Mouse (Mus musculus): Measurements from ENCODE around the gene BC004004.
"Not testable (repeated sequence)": the region's sequence is repeated elsewhere in the genome, so short reads cannot be mapped to it uniquely, and the experiment has no call there.

BC004004 gene

GRCm38 (mm10) chr17:29261603-29262258, 6.9 kb upstream of the BC004004 start:
- no peak for DNase-seq

GRCm38 (mm10) chr17:29262259-29262649, 6.3 kb upstream of the BC004004 start:
- DNase-seq = no peak

GRCm38 (mm10) chr17:29263417-29263816, 5.2 kb upstream of the BC004004 start:
- no peak for DNase-seq

- DNase-seq = peak; percentile 77 to 91
Observed at GRCm38 (mm10) chr17:29263840-29264633, 4.6 kb upstream of the BC004004 start, which contains the start of gene Ppil1. Gene Ppil1, minus strand, starts transcription at chr17:29264186.

- no peak for DNase-seq
Observed at GRCm38 (mm10) chr17:29264760-29265159, 3.8 kb upstream of the BC004004 start.

GRCm38 (mm10) chr17:29267040-29267439, 1.5 kb upstream of the BC004004 start:
- DNase-seq = not testable (repeated sequence)

- DNase-seq = peak in 1 of 2 experiments; percentile 39
Observed at GRCm38 (mm10) chr17:29267931-29268681, 482 bp upstream of the BC004004 start.

DNA sequence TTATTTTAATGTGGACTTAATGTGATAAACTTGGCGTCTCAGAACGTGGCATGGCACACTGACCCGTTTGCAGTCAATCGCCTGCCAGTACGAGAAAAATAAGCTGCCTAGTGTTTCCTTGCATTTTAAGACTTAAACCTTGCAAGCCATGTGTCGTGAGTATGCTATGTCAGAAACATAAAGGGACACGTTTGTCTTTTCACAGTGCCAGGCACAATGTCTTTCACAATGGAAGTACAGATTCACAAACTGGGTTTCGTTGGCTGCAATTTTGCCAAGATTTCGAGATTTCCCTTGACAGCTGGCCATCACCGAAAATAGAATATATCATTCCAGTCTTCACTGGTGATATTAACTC, 740 bp downstream of the BC004004 start:
- no peak for DNase-seq

DNA sequence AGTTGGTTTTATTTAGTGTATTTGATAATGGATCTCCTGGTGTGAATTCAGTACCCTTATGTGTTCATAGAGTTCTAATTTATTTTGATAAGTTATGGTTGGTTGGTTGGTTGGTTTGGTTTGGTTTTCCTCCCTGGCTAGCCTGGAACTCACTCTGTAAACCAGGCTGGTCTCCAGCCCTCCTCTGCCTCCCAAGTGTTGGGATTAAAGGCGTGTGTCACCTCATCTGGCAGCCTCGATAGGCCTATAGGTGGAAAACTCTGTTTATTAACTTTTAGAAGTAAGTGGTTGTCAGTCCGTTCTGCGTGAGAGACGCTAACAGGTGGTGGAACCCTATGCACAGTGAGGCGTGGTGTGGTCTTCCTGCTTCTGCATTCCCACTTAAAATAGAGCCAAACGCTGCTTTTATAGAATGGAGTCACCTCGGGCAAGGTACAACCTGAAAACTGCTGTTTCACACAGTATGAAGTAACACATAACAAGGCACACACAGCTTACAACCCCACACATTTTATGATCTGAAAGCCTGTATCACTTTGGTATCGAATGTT, 1.6 kb downstream of the BC004004 start:
- no peak for DNase-seq

DNA sequence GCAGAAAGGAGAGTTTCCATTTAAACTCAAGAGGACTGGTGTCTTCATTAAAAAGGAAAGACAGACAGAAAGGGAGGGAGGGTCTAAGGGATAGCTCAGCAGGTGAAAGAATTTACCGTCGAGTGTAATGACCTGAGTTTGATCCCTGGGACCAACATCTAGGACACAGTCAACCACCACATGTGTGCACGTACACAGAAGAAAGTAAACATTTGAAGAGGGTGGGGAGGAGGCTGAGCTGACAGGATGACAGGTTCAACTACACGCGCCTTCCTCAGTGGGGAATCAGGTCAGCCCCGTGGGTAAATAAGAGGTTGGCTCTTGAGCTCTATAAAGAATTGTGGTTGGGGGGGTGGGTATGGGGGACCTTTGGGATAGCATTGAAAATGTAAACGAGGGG, 4.6 kb downstream of the BC004004 start:
- no peak for DNase-seq

GRCm38 (mm10) chr17:29273889-29274288, 5.3 kb downstream of the BC004004 start:
- DNase-seq = peak; percentile 90 to 94

GRCm38 (mm10) chr17:29280422-29280821, 11.8 kb downstream of the BC004004 start:
- DNase-seq = no peak

DNA sequence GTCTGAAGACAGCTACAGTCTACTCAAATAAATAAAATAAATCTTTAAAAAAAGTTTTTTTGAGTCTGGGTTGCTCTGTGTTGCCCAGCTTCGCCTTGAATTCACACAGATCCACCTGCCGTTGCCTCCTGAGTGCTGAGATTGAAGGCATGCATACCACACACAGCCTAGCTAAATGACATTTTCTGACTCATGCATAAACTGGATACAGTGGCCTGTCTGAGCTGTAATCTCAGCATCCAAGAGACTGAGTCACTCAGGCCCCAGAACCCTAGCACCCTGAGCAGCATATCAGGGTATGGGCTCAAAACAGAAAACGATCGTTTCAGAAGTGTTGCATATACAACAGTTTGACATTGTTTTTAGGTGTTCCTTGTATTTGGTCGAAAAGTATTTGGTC, 13.0 kb downstream of the BC004004 start:
- no peak for DNase-seq

DNA sequence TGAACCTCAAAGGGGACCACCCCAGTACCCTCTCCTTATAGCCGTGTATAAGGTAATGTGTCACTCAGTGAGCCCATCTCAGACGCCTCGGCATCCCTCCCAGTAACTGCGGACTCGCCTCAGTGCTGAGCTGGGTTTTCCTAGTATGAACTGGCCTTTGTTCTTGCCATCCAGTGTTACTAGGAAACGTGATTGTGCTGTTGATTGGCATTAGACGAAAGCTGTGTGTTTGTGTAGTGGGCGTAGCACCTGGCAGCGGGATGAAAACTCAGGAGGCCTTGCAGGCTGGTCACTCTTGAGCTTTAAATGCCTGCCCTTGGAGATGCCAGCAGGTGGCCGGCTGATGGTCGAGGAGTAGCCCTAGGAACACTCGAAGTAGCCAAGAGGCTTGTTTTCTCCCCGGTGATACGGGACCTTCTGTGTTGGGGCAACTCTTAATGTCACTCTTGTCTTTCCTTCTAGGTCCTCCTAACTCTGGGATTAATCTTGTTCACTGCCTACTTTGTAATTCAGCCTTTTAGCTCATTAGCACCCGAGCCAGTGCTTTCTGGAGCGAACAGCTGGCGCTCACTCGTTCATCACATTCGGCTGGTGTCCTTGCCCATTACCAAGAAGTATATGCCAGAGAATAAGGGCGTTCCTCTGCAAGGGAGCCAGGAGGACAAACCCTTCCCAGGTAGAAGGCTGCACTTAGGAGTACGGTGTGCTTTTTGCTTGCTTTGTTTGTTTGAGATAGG, 13.8 kb downstream of the BC004004 start:
- DNase-seq = no peak

GRCm38 (mm10) chr17:29291793-29292192, 23.2 kb downstream of the BC004004 start:
- DNase-seq = no peak

DNA sequence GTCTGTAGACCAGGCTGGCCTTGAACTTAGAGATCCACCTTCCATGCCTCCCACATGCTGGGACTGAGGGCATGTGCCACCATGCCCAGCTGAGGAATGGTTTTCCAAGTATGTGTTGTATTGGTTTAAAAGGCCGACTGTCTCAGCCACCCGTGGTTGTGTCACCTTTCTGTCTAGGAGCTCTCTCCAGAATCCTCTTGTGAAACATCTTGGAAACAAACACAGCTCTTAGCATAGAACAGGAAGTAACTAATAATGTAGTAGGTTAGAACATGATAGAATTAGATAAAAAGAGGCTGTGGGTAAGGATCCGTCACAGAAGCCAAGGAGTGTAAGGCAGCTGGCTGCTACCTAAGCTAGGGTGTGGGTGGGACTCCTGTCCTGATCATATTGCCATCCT, 24.4 kb downstream of the BC004004 start:
- no peak for DNase-seq

GRCm38 (mm10) chr17:29293807-29294605, 25.4 kb downstream of the BC004004 start:
- DNase-seq = peak; percentile 50 to 72

DNA sequence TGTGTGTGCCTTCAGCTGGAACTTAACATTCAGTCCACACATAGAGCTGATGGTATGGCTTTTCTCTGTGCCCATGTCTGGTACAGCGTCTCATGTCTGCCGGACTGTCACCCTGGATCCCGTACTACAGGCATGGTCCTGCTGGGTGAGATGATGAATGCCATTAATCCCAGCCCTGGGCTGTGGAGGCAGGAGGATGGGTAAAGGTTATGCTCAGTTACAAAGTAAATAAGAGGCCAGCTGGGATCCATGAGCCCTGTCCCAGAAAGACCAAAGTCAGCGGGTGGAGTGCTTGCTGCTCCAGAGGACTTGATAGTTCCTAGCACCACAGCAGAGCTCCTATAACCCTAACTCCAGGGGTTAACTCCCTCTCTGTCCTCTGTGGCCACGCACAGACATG, 27.2 kb downstream of the BC004004 start:
- no peak for DNase-seq

- peak in 1 of 2 experiments; percentile 47 for DNase-seq
Observed at GRCm38 (mm10) chr17:29297321-29297720, 28.7 kb downstream of the BC004004 start.

- no peak for DNase-seq
Observed at GRCm38 (mm10) chr17:29297813-29298212, 29.2 kb downstream of the BC004004 start.

DNA sequence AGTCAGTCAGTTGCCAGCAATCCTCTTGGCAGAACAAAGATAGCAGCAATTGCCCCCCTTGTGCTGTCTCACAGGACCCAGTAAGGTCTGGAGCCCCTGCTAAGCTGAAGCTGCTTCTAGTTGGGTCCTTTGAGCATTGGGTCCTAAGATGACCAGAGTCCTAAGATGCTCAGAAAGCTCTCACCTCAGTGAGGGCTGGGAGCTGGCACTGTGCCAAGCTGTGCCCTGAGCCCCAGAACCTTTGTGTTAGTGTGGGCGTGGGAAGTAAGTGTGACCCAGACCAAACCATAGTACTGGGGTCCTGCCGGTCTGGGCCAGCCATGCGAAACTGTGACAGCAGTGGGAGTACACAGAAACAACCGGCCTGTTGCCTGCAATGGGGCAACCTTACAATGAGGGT, 30.7 kb downstream of the BC004004 start:
- DNase-seq = no peak

- DNase-seq = no peak
Observed at GRCm38 (mm10) chr17:29300926-29301325, 32.3 kb downstream of the BC004004 start.
